Comparison of ENCODE assay signal across 8 mouse cellular contexts in genomic region chr9:37462764-37463163, GRCm38 (mm10). TPM values are rescaled to one million over a fixed set of nuclear protein-coding genes. Genes with fewer than 3 reads are reported as not detected.
DNase-seq lines count a peak whose midpoint lies in the region; ATAC-seq and TF ChIP-seq lines count a peak whose summit lies in the region.

No protein-coding gene starts in this region.

- no peak for TF ChIP-seq POLR2A in thymus, adult 2 months (IDR thresholded peaks at IDR 0.05; ENCODE audit: control insufficient read depth, extremely low read depth, insufficient read depth, low read length, poor library complexity)

- no peaks in the 10 kb centered on the region for H3K9me3 ChIP-seq in embryonic facial prominence, embryonic 11.5 days (replicated peaks; ENCODE audit: control insufficient read depth, low read length)
- no peaks in the 10 kb centered on the region for H3K9me3 ChIP-seq in embryonic facial prominence, embryonic 10.5 days
- H3K9me3 ChIP-seq in intestine, postnatal 0 days (ENCODE audit: control insufficient read depth): no peaks in the 10 kb centered on the region

- H3K27ac ChIP-seq in embryonic facial prominence, embryonic 11.5 days (replicated peaks; ENCODE audit: low read depth, low read length): no peak overlapping the region
- H3K27ac ChIP-seq in embryonic facial prominence, embryonic 10.5 days (replicated peaks): no peak overlapping the region
- H3K27ac ChIP-seq in thymus, adult 2 months (ENCODE audit: control insufficient read depth, insufficient read depth, low read length): no peak overlapping the region
- no peak overlapping the region for H3K27ac ChIP-seq in intestine, postnatal 0 days (ENCODE audit: low read depth, low read length)

- H3K27me3 ChIP-seq in embryonic facial prominence, embryonic 11.5 days (ENCODE audit: control insufficient read depth, insufficient read depth, low read length): peaks cover 44% of the 10 kb centered on the region
- peaks cover 67% of the 10 kb centered on the region for H3K27me3 ChIP-seq in embryonic facial prominence, embryonic 10.5 days (replicated peaks; ENCODE audit: low read depth, poor library complexity, severe bottlenecking)
- H3K27me3 ChIP-seq in thymus, adult 2 months (ENCODE audit: control insufficient read depth, insufficient read depth, low read length): peaks cover 10% of the 10 kb centered on the region
- H3K27me3 ChIP-seq in intestine, postnatal 0 days (replicated peaks; ENCODE audit: control insufficient read depth, insufficient read depth, low read length): peaks cover 49% of the 10 kb centered on the region

- peak; percentile 77 for DNase-seq in embryonic facial prominence, embryonic 11.5 days (ENCODE audit: low spot score)
- DNase-seq in embryonic facial prominence, embryonic 10.5 days (ENCODE audit: low spot score): no peak
- peak; percentile 30 for DNase-seq in thymus, adult 2 months
- DNase-seq in thymus, adult 18-20 months: no peak
- peak; percentile 31 to 63 for DNase-seq in cerebellum, postnatal 36 days
- DNase-seq in lung, postnatal 10 days: peak; percentile 71
- peak; percentile 30 for DNase-seq in right cerebral cortex, postnatal 25 days

- no peaks in the 10 kb centered on the region for H3K36me3 ChIP-seq in embryonic facial prominence, embryonic 11.5 days (replicated peaks; ENCODE audit: control insufficient read depth, insufficient read depth, low read depth, low read length)
- H3K36me3 ChIP-seq in embryonic facial prominence, embryonic 10.5 days (replicated peaks): no peaks in the 10 kb centered on the region
- no peaks in the 10 kb centered on the region for H3K36me3 ChIP-seq in thymus, adult 2 months (ENCODE audit: control insufficient read depth, insufficient read depth, low read length)
- H3K36me3 ChIP-seq in intestine, postnatal 0 days (ENCODE audit: control insufficient read depth, insufficient read depth): no peaks in the 10 kb centered on the region

- no peak overlapping the region for H3K9ac ChIP-seq in embryonic facial prominence, embryonic 11.5 days (replicated peaks; ENCODE audit: low read length)
- no peak overlapping the region for H3K9ac ChIP-seq in intestine, postnatal 0 days (ENCODE audit: low read depth, low read length)

- TF ChIP-seq CTCF in thymus, adult 2 months (IDR thresholded peaks at IDR 0.05; ENCODE audit: borderline replicate concordance, control insufficient read depth, extremely low read depth, insufficient read depth, low read length, poor library complexity): no peak
- TF ChIP-seq CTCF in intestine, postnatal 0 days (IDR thresholded peaks at IDR 0.05; ENCODE audit: low read depth): peak; percentile 72

- H3K4me2 ChIP-seq in embryonic facial prominence, embryonic 11.5 days (ENCODE audit: low read depth, low read length): no peak overlapping the region
- H3K4me2 ChIP-seq in intestine, postnatal 0 days (replicated peaks; ENCODE audit: low read depth): no peak overlapping the region

- 16% methylated on average over 7 of the region's 7 CpGs for WGBS in embryonic facial prominence, embryonic 11.5 days
- WGBS in embryonic facial prominence, embryonic 10.5 days: 15% methylated on average over 7 of the region's 7 CpGs
- WGBS in thymus, adult 2 months: 30% methylated on average over 7 of the region's 7 CpGs
- WGBS in intestine, postnatal 0 days: 11% methylated on average over 7 of the region's 7 CpGs

- no peak for ATAC-seq in embryonic facial prominence, embryonic 11.5 days (replicated peaks; ENCODE audit: insufficient number of reproducible peaks, low FRiP score, low TSS enrichment, low read depth)
- no peak for ATAC-seq in intestine, postnatal 0 days

- no peak overlapping the region for H3K4me3 ChIP-seq in embryonic facial prominence, embryonic 11.5 days (ENCODE audit: low read depth, low read length)
- no peak overlapping the region for H3K4me3 ChIP-seq in embryonic facial prominence, embryonic 10.5 days
- H3K4me3 ChIP-seq in thymus, adult 2 months (ENCODE audit: control insufficient read depth, insufficient read depth, low read length): no peak overlapping the region
- no peak overlapping the region for H3K4me3 ChIP-seq in intestine, postnatal 0 days (ENCODE audit: low read depth, low read length)

- H3K4me1 ChIP-seq in embryonic facial prominence, embryonic 11.5 days (ENCODE audit: control insufficient read depth, insufficient read depth, low read length): 0 out of 2 replicates have a peak, but pooled peaks cover 6% of the 10 kb centered on the region
- H3K4me1 ChIP-seq in embryonic facial prominence, embryonic 10.5 days: peaks cover 12% of the 10 kb centered on the region
- no peaks in the 10 kb centered on the region for H3K4me1 ChIP-seq in thymus, adult 2 months (replicated peaks; ENCODE audit: control insufficient read depth, insufficient read depth, low read length)
- H3K4me1 ChIP-seq in intestine, postnatal 0 days (replicated peaks; ENCODE audit: control insufficient read depth, insufficient read depth, low read length): no peaks in the 10 kb centered on the region

RNA-seq across cellular contexts. Expression of gene Msantd2, which starts 26.4 kb away (rescaled TPM):
- polyA plus RNA-seq in embryonic facial prominence, embryonic 11.5 days (2014; fragmentation: Nextera tagmentation; extraction: Ambion mirVana): 32.8 and 33.0 TPM in 2 replicates
- polyA plus RNA-seq in embryonic facial prominence, embryonic 10.5 days (2016; fragmentation: Nextera tagmentation; extraction: Ambion mirVana): 34.4 and 36.7 TPM in 2 replicates
- 42.8 and 42.9 TPM in 2 replicates for polyA plus RNA-seq in thymus, adult 2 months (2012; rRNA removed)
- 7.4 and 8.8 TPM in 2 replicates for polyA plus RNA-seq in intestine, postnatal 0 days (2015; fragmentation: Nextera tagmentation; extraction: Ambion mirVana)

RNA-seq across cellular contexts. Expression of gene Robo3, which starts 29.7 kb away (rescaled TPM):
- 4.9 and 6.6 TPM in 2 replicates for polyA plus RNA-seq in embryonic facial prominence, embryonic 11.5 days (2014; fragmentation: Nextera tagmentation; extraction: Ambion mirVana)
- 4.1 and 9.4 TPM in 2 replicates for polyA plus RNA-seq in embryonic facial prominence, embryonic 10.5 days (2016; fragmentation: Nextera tagmentation; extraction: Ambion mirVana)
- polyA plus RNA-seq in thymus, adult 2 months (2012; rRNA removed): 0.78 and 0.94 TPM in 2 replicates
- 0.07 TPM in 1 of 2 replicates, not detected in the other for polyA plus RNA-seq in intestine, postnatal 0 days (2015; fragmentation: Nextera tagmentation; extraction: Ambion mirVana)

Comparison
In these comparisons a context has a peak if more than half of its experiments do, and no peak if none do; other contexts are left out.
1. DNase-seq: peak in embryonic facial prominence, embryonic 11.5 days (single experiment), thymus, adult 2 months (single experiment), cerebellum, postnatal 36 days (2 of 2), lung, postnatal 10 days (single experiment) and right cerebral cortex, postnatal 25 days (single experiment); none in embryonic facial prominence, embryonic 10.5 days (single experiment) and thymus, adult 18-20 months (0 of 2).